Mouse (Mus musculus): ENCODE data around the gene Cul7. TPM values are rescaled to one million over a fixed set of nuclear protein-coding genes. Genes with fewer than 3 reads are reported as not detected.

Cul7 gene
- polyA plus RNA-seq, 1 experiment from 2014 or later = 26.8 TPM

Other genes with a start within 250 kb of the Cul7 start
- 0.55 and 0.85 TPM in 2 replicates for gene Crip3, start 221.4 kb upstream of the Cul7 start, polyA plus RNA-seq (2014; fragmentation: Nextera tagmentation; extraction: Ambion mirVana)
- not detected in 2 replicates for gene Slc22a7, start 211.9 kb upstream of the Cul7 start, polyA plus RNA-seq (2014; fragmentation: Nextera tagmentation; extraction: Ambion mirVana)
- 2.1 and 2.6 TPM in 2 replicates for gene Ttbk1, start 162.7 kb upstream of the Cul7 start, polyA plus RNA-seq (2014; fragmentation: Nextera tagmentation; extraction: Ambion mirVana)
- gene Dnph1, start 153.6 kb upstream of the Cul7 start, polyA plus RNA-seq (2014; fragmentation: Nextera tagmentation; extraction: Ambion mirVana) = 71.7 and 77.2 TPM in 2 replicates
- 2.6 and 4.1 TPM in 2 replicates for gene Cul9, start 103.9 kb upstream of the Cul7 start, polyA plus RNA-seq (2014; fragmentation: Nextera tagmentation; extraction: Ambion mirVana)
- gene Srf, start 94.2 kb upstream of the Cul7 start, polyA plus RNA-seq (2014; fragmentation: Nextera tagmentation; extraction: Ambion mirVana) = 3.6 and 6.0 TPM in 2 replicates
- gene Ptk7, start 20.8 kb upstream of the Cul7 start, polyA plus RNA-seq (2014; fragmentation: Nextera tagmentation; extraction: Ambion mirVana) = 16.7 and 19.5 TPM in 2 replicates
- gene Klc4, start 4.3 kb upstream of the Cul7 start, polyA plus RNA-seq (2014; fragmentation: Nextera tagmentation; extraction: Ambion mirVana) = 26.6 and 29.8 TPM in 2 replicates
- gene Mrpl2, start 4.1 kb upstream of the Cul7 start, polyA plus RNA-seq (2014; fragmentation: Nextera tagmentation; extraction: Ambion mirVana) = 97.8 and 100 TPM in 2 replicates
- 53.4 and 60.0 TPM in 2 replicates for gene Rrp36, start 24.0 kb downstream of the Cul7 start, polyA plus RNA-seq (2014; fragmentation: Nextera tagmentation; extraction: Ambion mirVana)
- 185 and 192 TPM in 2 replicates for gene Mea1, start 28.5 kb downstream of the Cul7 start, polyA plus RNA-seq (2014; fragmentation: Nextera tagmentation; extraction: Ambion mirVana)
- gene Klhdc3, start 30.6 kb downstream of the Cul7 start, polyA plus RNA-seq (2014; fragmentation: Nextera tagmentation; extraction: Ambion mirVana) = 103 and 109 TPM in 2 replicates
- 106 and 110 TPM in 2 replicates for gene Ppp2r5d, start 54.8 kb downstream of the Cul7 start, polyA plus RNA-seq (2014; fragmentation: Nextera tagmentation; extraction: Ambion mirVana)
- gene Pex6, start 61.1 kb downstream of the Cul7 start, polyA plus RNA-seq (2014; fragmentation: Nextera tagmentation; extraction: Ambion mirVana) = 12.8 and 16.5 TPM in 2 replicates
- 0.37 and 0.82 TPM in 2 replicates for gene Gnmt, start 78.8 kb downstream of the Cul7 start, polyA plus RNA-seq (2014; fragmentation: Nextera tagmentation; extraction: Ambion mirVana)
- gene Cnpy3, start 101.9 kb downstream of the Cul7 start, polyA plus RNA-seq (2014; fragmentation: Nextera tagmentation; extraction: Ambion mirVana) = 49.8 and 56.3 TPM in 2 replicates
- gene Ptcra, start 113.4 kb downstream of the Cul7 start, polyA plus RNA-seq (2014; fragmentation: Nextera tagmentation; extraction: Ambion mirVana) = 0.48 and 0.70 TPM in 2 replicates
- gene 2310039H08Rik, start 122.3 kb downstream of the Cul7 start, polyA plus RNA-seq (2014; fragmentation: Nextera tagmentation; extraction: Ambion mirVana) = 55.0 and 57.9 TPM in 2 replicates
- gene Rpl7l1, start 132.3 kb downstream of the Cul7 start, polyA plus RNA-seq (2014; fragmentation: Nextera tagmentation; extraction: Ambion mirVana) = 170 and 179 TPM in 2 replicates
- 5.8 and 6.4 TPM in 2 replicates for gene Bicral, start 208.1 kb downstream of the Cul7 start, polyA plus RNA-seq (2014; fragmentation: Nextera tagmentation; extraction: Ambion mirVana)
- gene Tbcc, start 240.3 kb downstream of the Cul7 start, polyA plus RNA-seq (2014; fragmentation: Nextera tagmentation; extraction: Ambion mirVana) = 72.7 and 76.2 TPM in 2 replicates

All from midbrain, embryonic 11.5 days (tissue).